Mouse (Mus musculus) 3134 (cell line): ENCODE measurements around the gene Tas2r118.

Source experiments
- DNase-seq: peaks from one replicate; pipeline ENCODE4 v3.0.0-alpha.2; 2011; ENCODE audit warnings: low spot score; ENCODE audit not compliant: insufficient read length; ENCODE audit errors: extremely low read depth

Tas2r118 gene

DNA sequence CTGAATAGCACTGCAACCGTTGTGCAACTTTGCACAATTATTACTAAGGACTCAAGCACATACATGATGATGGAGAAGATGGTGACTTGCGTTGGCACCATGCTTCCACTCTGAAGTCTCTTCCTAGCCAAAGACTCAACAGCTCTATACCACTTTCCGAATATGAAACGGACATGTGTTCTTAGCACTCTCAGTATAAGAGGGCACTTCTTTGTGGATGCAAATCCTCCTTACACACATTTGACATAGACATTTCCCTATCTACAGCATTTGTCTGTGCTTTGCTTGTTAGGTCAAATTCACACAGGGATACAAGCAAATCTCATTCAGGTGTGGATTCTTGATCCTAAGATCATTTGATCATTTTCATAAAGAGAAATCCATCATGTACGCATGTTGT is at the start of gene Tas2r118:
Gene Tas2r118, minus strand, starts transcription at position 101 of the 400 bp plus-strand sequence.
- no peak for DNase-seq

DNA sequence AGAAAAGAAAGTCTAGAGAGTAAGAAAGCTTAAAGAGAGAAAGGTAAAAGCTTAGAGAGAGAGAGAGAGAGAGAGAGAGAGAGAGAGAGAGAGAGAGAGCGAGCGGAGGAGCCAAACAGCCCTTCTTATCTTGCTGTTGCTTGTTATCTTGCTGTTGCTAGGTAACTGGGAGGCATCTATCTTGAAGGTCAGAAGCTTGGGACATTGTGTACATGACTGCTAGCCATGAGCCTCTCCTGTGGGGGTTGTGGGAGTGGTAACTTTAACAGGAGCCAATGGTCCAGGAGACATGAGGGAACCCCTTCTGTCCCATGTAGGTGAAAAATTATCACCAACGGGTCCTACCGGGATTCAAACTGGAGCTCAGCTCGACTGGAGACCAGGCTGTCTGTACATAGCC is 48.5 kb upstream of the Tas2r118 start:
- DNase-seq: no peak

DNA sequence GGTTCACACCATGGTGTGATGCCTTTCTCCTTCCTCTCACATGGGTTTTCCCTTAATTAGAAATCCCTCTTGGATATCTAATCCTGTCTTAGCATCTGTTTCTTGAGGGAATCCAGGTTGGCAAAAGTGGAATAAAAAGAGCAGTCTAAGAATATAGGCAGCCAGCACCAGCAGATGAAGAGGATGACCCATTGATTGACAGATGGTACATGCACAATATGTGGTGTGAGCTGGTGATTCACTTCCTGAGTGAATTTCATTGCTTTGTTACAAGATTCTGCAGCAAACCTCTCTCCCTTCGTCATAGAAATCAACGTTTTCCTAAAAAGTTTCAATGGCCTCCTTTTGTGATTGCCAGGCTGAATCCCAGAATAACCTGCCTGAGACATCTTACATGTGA is 23.4 kb upstream of the Tas2r118 start:
- DNase-seq: no peak

DNA sequence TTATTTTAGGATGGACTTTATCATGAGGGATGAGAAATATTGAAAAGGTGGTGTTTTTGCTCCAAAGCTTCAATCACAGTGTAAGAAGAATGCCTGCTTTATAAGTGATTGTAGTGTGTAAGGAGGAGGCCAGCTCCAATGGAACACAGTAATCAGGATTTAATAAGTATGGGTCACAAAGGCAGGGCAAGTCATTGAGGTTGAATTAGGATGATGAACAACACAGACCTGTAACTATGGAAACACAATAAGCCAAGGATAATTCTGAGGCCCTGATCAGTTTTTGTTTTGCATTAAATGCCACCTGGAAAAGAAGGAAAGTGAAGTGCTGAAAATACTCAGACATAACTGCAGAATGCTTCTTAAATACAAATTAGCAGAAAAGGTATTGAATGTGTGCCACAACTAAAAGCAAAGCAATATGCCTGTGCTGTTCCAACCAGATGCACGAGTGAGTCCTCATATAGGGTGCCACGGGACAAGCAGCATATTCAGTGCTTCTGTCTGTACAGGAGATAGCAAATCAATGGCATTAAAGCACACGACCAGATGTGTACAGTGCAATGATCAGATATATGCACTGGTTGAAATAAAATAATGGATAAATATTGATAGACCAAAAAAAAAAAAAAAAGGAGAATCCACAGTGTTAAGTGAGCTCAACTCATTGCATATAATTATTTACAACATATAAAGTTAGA is 21.0 kb upstream of the Tas2r118 start:
- no peak for DNase-seq

DNA sequence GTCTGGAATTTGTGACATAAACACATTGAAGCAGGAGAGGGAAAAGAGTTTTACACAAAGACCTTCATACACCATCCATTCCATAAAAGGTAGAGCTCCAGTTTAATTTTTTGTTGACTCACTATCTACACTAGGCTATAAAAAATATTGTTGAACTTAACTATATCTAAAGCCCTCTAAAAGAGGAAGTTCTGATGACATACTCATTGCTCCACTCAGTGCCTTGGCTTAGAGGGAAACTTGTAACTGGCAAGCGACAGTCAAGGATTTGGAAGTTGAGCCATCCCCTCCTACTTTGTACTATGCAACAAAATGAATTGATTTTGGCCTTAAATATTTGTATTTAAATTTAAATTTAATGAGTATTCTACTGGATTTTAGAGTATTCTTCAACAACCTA is 16.4 kb upstream of the Tas2r118 start:
- DNase-seq: no peak

DNA sequence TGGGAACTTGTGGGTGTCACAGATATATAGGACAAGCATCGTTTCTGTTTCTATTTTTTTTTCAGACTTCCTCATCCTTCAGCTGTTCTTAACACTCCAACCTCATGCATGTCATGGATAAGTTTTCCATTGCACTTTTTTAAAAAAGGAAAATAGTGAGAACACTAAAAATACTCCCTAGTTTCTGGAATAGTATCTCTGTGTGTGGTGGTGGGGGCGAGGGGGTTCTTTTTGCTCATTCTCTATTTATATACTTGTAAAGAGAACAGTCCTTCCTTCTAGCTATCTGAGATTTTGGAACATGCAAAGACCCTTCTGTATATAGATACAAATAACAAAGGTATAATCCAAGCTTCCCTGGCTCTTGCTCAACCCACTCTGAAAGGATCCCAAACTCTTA is 2.9 kb downstream of the Tas2r118 start:
- no peak for DNase-seq

DNA sequence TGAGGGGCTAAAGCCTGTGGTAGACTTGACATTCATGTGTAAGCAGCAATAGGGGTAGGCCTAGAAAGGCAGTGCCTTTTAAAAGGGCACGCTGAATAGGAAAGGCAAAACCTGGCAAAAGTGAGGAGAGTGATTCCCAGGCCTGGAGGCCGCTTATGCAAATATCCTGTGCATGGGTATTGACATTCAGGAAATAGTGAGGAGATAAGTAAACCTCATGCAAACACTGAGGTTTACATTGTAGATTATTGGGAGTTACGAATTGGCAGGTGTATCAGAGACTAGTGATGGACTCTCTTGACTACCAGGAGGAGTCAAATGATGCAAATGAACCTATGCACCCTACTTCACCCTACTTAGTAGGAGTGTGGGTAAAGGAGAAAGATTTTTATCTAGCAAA is 3.9 kb downstream of the Tas2r118 start:
- DNase-seq: no peak

DNA sequence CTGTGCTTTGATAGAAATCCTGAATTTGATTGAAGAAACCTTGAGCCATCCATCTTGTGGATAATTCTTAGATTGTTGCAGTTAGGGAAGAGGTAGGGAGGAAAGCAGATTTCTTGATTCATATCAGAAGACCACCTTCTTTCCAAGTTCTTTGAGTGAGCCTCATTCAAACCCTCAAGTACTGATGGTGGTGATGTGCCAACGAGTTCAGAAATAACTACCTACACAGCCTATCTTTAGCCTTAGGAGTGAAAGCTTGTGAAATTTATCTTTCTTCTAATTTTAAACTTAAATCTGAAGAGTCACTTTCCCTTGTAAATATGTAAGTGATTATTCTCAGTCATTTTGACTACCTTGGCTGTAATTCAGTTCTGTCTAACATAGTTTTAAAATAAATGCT is 6.1 kb downstream of the Tas2r118 start:
- no peak for DNase-seq

DNA sequence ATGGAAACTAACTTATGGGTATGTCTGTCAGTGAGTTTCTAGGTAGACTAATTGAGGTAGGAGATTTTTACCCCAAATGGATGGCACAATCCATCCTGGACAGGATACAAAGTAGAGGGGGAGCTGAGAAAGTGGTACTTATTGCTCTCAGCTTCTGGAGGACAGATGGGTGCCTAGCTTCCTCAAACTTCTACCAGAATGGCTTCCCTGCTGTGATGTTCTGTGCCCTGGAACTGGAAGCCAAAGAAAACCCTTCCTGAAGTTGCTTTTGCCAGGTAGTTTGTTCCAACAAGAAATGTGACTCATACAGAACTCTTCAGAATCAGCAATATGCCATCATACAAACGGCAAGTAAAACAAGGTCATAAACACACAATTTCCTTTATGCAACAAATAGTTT is 29.1 kb downstream of the Tas2r118 start:
- DNase-seq: no peak

DNA sequence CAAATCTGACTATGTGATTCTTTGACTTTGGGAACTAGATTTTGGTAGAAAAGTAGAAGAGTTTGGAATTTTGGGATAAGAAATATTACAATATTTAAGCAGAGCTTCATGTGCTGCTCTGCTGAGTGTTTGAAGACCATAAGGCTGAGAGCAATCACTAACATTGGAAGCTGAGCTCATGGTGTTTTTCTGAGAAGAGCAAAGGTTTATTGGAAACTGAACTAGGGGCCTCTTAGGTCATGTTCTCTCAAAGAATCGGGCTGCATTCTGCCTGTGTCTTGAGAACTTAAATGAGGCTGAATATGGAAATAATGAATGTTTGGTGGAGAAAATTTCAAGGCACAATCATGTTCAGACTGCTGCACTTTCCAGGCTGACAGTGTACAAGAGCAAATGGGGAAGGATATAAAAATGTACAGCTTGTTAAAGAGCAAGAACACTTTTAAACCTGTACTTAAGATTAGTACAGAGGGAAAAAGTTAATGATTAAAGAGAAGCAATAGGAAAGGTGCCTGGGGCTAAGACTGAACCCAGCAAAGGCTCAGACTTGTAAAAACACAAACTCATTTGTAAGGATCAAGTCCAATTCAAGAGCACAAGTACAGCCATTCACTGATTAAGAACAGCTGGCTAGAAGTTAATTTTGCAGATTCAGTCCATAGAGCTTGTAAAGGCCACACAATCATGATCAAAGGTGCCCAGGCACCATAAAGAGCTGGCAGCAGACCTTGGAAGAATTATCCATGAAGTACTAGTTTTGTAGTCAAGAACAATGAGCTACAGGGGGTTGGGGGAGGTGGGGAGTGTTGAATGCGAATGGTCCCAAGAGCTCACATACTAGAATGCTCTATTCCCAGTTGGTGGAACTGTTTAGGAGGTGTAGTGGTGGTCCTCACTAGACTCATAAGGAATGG is 31.0 kb downstream of the Tas2r118 start:
- DNase-seq: no peak

DNA sequence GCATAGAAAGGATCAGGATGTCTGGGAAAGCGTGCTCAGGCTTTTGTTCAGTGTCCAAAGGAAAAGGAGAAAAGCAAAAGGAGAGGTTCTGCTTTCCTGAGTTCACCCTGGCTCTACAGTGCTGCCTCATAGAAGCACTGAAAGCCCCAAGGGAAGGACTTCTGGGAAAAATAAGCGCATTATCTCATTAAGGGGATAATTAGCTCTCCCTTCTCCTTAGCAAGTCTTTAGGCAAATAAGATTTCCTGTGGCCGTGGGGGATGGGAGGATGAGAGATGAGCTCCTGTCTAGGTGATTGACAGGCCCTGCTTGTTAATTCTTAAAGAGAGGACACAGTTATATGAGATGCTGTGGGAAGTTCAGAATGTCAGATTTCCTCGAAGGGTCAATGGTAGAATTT is 33.4 kb downstream of the Tas2r118 start:
- no peak for DNase-seq

DNA sequence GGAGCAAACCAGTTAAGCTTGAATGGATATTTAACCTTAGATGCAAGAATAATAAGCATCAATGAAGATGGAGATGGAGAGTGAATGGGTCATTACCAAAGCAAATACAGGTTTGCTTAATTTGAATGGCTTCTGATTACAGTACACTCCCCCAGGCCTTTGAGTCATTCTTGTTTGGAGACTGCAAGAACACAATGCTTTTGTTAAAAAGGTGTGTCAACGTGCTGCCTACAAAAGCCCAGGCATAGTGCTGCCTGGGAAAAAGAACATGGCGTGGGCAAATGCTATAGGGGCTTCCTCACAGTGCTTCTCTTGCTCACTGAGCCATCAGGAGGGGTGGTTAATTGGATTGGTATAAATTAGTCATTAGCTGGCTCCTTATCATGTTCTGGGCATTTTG is 46.1 kb downstream of the Tas2r118 start:
- DNase-seq: no peak
